Mouse (Mus musculus) C2C12 (cell line): ENCODE results near the gene Exoc3.

Source experiments
- CEBPB ChIP-seq: IDR thresholded peaks from one replicate; pipeline ENCODE4 v1.6.1; 2011; ENCODE audit warnings: low read depth, mild to moderate bottlenecking, control low read depth, moderate library complexity
- CTCF ChIP-seq: IDR thresholded peaks from one replicate; pipeline ENCODE4 v1.5.1; 2011; ENCODE audit not compliant: control insufficient read depth, insufficient read depth, insufficient read length
- FOSL1 ChIP-seq: IDR thresholded peaks from one replicate; pipeline ENCODE4 v1.8.0; 2011; ENCODE audit warnings: mild to moderate bottlenecking, low read length; ENCODE audit not compliant: poor library complexity, insufficient read depth, severe bottlenecking
- MAX ChIP-seq: IDR thresholded peaks from one replicate; pipeline ENCODE4 v1.6.1; 2011; ENCODE audit warnings: mild to moderate bottlenecking, control low read depth
- MYOD1 ChIP-seq: IDR thresholded peaks from one replicate; pipeline ENCODE4 v1.6.1; 2011; ENCODE audit warnings: low read depth; ENCODE audit not compliant: control insufficient read depth, insufficient read length
- USF1 ChIP-seq: IDR thresholded peaks from one replicate; pipeline ENCODE4 v1.6.1; 2011; ENCODE audit warnings: low read depth, mild to moderate bottlenecking, control low read depth, moderate library complexity

- TF ChIP-seq CTCF (no peak), MAX (no peak), USF1 (no peak), MYOD1 (no peak), CEBPB (no peak), FOSL1 (no peak)
These were observed 9.9 kb upstream of the Exoc3 start for GRCm38 (mm10) chr13:74218441-74218840.
